Mouse (Mus musculus) Patski (cell line): ENCODE measurements around the gene Prune2. TPM values are rescaled to one million over a fixed set of nuclear protein-coding genes. Genes with fewer than 3 reads are reported as not detected.

Source experiments
- ATAC-seq: fragments of 100-300 bp; one replicate; pipeline ENCODE4 v1.8.0; 2021
- CTCF ChIA-PET: fragments of 350-600 bp; sonication (Branson Sonifier 250); formaldehyde crosslinking; loops from one replicate; lab custom pipeline; 2022; ENCODE audit warnings: inconsistent platforms; lab: Charles Lee
- POLR2A ChIA-PET: fragments of 350-600 bp; sonication (Branson Sonifier 250); formaldehyde crosslinking; loops from one replicate; lab custom pipeline; 2022; ENCODE audit warnings: antibody characterized with exemption, inconsistent platforms; lab: Charles Lee
- DNase-seq: peaks from one replicate; pipeline ENCODE4 v3.0.0-alpha.2; 2011; ENCODE audit warnings: low read depth, low spot score
- H3K27me3 ChIP-seq: fragments of 371-371 bp; one replicate; pipeline ENCODE4 v1.5.1; 2021
- CTCF ChIP-seq: fragments of 100-300 bp; IDR thresholded peaks from one replicate; pipeline ENCODE4 v1.5.1; 2021
- in situ Hi-C: fragments of 300-500 bp; cut with MboI; formaldehyde crosslinking; loops from 3 replicates; pipeline ENCODE4 v1.11.1; 2018; ENCODE audit warnings: low pct_unique_long_range_greater_than_20kb, mixed read lengths
- polyA plus RNA-seq: library from polyadenylated mRNA; unstranded; gene quantifications from one replicate; pipeline ENCODE4 v1.2.3, GENCODE M21; 2021

The Prune2 gene
- polyA plus RNA-seq, 1 experiment from 2014 or later = 0.33 TPM

DNA sequence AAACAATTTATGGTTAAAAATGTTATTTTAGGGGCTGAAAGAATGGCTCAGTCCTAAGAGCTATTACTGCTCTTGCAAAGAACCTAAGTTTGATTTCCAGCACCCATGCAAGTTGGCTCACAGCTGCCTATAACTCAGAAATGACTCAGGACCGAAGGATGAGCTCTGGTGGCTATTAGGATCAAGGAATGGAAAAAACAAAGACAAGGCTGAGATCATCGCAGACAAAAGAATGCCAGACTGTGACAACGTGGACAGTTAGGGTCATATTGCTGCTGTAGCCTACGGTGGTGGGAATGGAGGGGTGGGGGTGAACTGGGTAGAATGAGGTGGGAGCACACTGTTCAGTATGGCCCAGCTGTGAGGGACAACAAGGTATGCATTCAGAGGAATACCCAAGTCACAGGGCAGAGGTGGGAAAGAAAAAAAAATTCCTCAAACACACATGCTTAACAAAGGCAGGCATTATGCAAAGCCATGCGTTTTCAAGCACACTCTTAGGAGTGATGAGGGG, 269.7 kb downstream of the Prune2 start:
- in situ Hi-C loops = no loop called here
- DNase-seq (no peak), ATAC-seq (peak; percentile 54)
- CTCF ChIA-PET = interaction anchor here (1.1 to 1.3 kb wide), 2 partner anchors 30 to 62 kb away, joined by 3 to 4 read pairs; no protein-coding TSS in a partner anchor
- no peak for TF ChIP-seq CTCF
- H3K27me3 ChIP-seq = no peaks in the 10 kb centered on the region
- POLR2A ChIA-PET = no interaction called here

DNA sequence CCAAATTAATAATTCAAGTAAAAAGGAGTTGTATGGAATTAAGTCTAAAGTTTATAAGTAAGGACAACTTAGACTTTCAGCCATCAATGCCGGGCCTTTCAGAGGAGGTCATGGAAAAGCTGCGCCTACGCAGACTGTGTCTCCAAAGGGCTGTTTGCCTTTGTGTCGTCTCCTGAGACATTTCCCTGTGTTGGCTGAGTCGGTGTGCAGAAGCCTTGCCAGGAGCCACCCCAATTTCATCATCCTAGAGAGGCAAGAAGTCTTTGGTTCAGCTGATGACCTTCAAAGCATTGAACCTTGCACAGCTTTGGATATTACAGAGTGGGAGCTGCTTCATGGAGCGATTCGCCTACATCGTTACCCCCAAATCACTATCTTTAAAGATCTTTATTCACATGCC, 270.2 kb downstream of the Prune2 start:
- no peak for DNase-seq

DNA sequence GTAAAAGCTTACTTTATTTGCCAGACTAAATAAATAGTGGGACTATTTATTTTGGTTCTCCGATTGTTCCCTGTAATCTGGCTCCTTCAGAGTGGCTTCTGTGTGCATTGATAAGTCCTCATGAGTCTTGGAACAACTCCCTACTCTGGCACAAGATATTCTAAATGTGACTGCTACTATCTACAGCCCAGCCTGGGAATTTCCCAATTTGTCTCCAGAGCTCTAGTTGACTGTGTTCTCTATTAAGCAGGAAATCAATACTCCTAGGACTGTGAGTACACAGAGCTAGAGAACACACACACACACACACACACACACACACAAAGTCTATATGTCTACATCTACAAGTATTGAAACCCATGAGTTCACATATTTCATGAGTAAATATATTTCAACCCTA, 274.1 kb downstream of the Prune2 start:
- no peaks in the 10 kb centered on the region for H3K27me3 ChIP-seq
- ChIA-PET CTCF (no interaction called here), POLR2A (no interaction called here)
- ATAC-seq = no peak
- TF ChIP-seq CTCF = no peak
- in situ Hi-C loops = no loop called here
- no peak for DNase-seq

More for the DNA sequence above, 270.2 kb downstream of the Prune2 start:
- in situ Hi-C loops = no loop called here
- ChIA-PET CTCF (interaction anchor here (1.1 to 2.8 kb wide), 3 partner anchors 13 to 63 kb away, joined by 3 to 12 read pairs (median 4); no protein-coding TSS in a partner anchor), POLR2A (no interaction called here)
- ATAC-seq = no peak
- no peak for TF ChIP-seq CTCF
- H3K27me3 ChIP-seq = no peaks in the 10 kb centered on the region

DNA sequence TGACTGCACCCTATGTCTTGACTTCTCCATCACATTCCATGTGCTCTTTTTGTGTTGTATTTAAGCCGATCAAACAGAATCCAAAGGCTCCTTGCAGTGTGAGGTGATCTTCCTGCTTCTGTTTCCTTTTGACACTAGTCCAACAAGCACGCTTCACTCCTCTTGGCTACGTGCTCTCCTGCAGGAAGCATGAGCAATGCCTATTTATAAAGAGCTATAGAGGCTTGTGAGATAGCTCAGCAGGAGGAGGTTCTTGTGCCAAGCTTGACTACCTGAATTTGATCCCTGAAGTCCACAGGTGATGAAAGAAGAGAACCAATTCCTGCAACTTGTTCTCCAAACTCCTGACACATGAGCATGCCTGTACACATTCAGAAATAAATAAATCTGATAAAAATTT, 282.6 kb downstream of the Prune2 start:
- DNase-seq = no peak
- POLR2A ChIA-PET = no interaction called here
- in situ Hi-C loops = no loop called here
- H3K27me3 ChIP-seq = no peaks in the 10 kb centered on the region
- no peak for TF ChIP-seq CTCF
- no peak for ATAC-seq
- CTCF ChIA-PET = interaction anchor here (1.4 to 2.9 kb wide), 2 partner anchors 11 to 75 kb away, joined by 4 to 12 read pairs; no protein-coding TSS in a partner anchor

DNA sequence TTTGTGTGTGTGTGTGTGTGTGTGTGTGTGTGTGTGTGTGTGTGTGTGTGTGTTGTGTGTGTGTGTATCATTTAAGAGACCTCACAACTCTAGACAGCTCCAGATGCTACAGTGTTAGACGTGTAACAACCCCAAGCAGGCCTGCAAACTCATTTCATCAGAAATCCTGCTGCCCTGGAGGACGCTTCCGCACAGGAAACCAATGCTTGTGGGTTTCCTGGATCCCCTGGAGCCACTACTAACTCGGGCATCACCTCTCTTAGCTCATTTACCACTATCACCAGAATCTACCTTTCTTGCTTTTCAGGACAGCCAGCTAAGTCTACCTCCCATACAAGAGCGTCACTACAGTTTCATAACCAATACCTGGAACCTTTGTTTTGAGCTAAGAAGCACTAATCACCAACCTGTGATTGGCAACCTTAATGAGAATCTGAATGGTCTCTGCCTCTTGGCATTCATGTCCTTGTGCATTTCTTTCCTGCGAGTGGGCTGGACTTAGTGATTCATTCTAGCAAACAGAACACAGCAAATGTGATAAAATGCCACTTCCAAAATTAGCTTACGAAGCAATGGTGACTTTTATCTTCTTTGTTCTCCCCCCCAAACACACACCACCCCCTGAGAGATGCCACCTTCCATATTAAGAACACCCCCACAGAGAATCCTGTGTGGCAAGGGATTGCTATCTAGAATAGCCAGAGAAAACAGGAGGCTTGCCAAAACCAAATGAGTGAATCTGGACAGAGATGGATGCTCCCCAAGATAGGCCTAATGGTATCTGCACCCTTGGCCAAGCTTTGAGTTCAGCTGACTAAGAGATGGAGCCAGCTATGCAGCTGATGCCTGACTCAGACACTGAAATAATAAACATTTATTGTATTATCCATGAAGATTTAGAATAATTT, 284.5 kb downstream of the Prune2 start:
- ChIA-PET CTCF (interaction anchor here (0.7 to 2.9 kb wide), 7 partner anchors 8 to 1015 kb away, joined by 3 to 12 read pairs (median 3); no protein-coding TSS in a partner anchor), POLR2A (interaction anchor here (0.6 kb wide), 1 partner anchor 837 kb away, joined by 3 read pairs; no protein-coding TSS in a partner anchor)
- no peak for TF ChIP-seq CTCF
- no peaks in the 10 kb centered on the region for H3K27me3 ChIP-seq
- ATAC-seq (peak; percentile 87), DNase-seq (peak; percentile 85)
- in situ Hi-C loops = no loop called here

DNA sequence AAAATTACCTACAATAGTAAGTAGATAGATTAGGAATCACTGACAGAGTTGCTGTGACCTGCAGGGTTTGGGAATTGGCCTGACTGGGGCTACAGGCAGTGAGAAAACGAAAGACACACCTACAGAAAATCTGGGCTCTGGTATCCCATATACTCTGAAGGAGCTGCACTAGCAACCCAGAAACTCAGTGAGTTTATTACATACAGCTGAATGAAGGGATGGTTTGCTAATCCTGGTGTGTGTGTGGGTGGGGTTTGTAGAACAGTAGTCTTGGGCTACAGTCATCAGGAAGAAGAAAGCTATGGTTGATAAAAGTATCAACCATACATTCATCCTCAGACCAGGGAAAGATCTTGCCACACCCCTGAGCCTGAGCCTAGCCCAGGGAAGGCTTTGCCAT, 285.3 kb downstream of the Prune2 start:
- no peak for TF ChIP-seq CTCF
- ChIA-PET POLR2A (no interaction called here), CTCF (interaction anchor here (0.7 to 1.2 kb wide), 4 partner anchors 9 to 77 kb away, joined by 3 read pairs; no protein-coding TSS in a partner anchor)
- no peak for ATAC-seq
- in situ Hi-C loops = no loop called here
- no peaks in the 10 kb centered on the region for H3K27me3 ChIP-seq
- DNase-seq = no peak

DNA sequence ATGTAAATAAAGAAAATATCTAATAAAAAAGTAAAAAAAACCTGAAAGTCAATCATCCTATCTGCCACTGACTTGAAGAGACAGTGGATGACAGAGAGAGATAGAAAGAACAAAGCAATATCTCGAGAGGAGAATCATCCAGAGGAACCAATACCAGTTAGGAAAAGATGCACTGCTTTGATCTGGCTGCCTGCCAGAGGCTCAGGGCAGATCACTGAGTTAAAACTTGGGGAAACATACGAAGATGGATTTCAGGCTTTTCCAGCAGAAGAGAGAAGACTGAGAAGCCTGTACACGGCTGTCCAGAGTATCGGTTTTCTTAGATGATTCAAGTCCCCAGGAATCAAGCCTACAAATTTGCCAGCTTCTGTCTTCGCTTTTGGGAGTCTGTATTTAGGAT, 287.0 kb downstream of the Prune2 start:
- no peaks in the 10 kb centered on the region for H3K27me3 ChIP-seq
- CTCF ChIA-PET = interaction anchor here (1.0 to 3.2 kb wide), 2 partner anchors 13 to 80 kb away, joined by 4 to 21 read pairs; no protein-coding TSS in a partner anchor
- POLR2A ChIA-PET = no interaction called here
- ATAC-seq = no peak
- DNase-seq = no peak
- in situ Hi-C loops = no loop called here
- TF ChIP-seq CTCF = no peak

DNA sequence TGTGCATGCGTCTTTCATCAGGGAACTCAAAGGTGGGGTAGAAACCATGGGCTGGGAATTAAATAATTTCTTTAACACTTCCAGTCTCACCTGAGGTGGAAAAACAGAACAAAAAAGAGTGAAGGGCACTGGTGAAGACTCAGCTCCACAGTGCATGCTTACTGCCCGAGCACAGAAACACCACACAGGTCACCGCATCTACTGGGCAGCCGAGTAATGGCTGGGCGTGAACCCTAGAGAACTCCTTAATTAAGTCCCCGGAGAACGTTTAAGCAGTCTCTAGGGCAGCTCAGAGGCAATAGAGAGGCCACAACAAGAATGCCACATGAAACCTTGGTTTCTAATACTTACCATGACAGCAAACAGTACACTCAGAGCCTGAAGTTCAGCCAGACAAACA, 288.6 kb downstream of the Prune2 start:
- CTCF ChIA-PET = interaction anchor here (1.2 to 3.2 kb wide), 3 partner anchors 11 to 120 kb away, joined by 3 to 21 read pairs (median 4); no protein-coding TSS in a partner anchor
- in situ Hi-C loops = no loop called here
- TF ChIP-seq CTCF = no peak
- H3K27me3 ChIP-seq = no peaks in the 10 kb centered on the region
- ATAC-seq (no peak), DNase-seq (no peak)
- POLR2A ChIA-PET = interaction anchor here (1.0 kb wide), 1 partner anchor 12 kb away, joined by 3 read pairs; no protein-coding TSS in a partner anchor

DNA sequence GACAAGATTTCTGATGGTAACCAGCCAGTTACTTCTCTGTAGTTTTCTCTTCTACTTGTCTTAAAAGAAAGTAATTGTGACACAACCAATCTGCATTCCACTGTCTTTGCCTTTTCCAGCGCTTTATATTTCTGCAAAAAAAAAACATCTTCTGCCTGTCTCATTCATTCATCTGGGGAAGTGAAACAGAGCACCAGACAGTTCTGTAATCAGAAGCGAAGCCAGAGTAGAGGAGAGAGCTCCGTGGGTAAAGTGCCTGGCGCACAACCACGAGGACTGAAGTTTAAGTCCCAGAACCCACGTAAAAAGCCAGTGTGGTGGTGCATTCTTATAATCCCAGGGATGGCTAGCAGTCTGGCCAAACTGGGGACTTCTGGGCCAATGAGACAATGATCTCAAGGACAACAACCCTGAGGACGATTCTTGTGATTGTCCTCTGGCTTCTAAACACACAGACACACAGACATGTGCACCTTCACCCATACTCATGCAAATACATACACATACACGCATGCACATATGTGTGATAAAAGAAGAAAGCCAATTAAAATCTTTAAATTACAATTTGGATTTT, 291.5 kb downstream of the Prune2 start:
- no peak for DNase-seq

DNA sequence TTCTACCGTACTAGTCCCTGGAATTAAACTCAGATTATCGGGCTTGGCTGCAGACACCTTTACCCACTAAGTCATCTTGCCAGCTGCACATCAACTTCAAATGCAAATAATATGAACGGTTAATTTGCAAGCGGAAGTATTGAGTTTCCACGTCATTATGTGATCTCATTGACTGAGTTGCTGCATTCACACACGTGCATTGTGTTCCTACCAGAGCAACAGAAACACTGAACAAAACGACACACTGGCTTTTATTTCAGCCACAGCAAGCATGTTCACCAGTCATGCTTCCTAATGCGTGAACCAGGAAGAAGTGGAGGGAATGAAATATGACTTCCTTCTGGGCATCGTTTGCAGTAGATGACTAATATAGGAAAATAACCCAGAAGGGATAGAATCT, 293.8 kb downstream of the Prune2 start:
- no peaks in the 10 kb centered on the region for H3K27me3 ChIP-seq
- ChIA-PET POLR2A (no interaction called here), CTCF (no interaction called here)
- ATAC-seq (no peak), DNase-seq (no peak)
- no peak for TF ChIP-seq CTCF
- in situ Hi-C loops = no loop called here

More for the DNA sequence above, 291.5 kb downstream of the Prune2 start:
- in situ Hi-C loops = no loop called here
- no peaks in the 10 kb centered on the region for H3K27me3 ChIP-seq
- no peak for ATAC-seq
- ChIA-PET POLR2A (interaction anchor here (0.6 kb wide), 1 partner anchor 50 kb away, joined by 3 read pairs; no protein-coding TSS in a partner anchor), CTCF (interaction anchor here (1.2 to 1.5 kb wide), 2 partner anchors 8 kb away, joined by 3 read pairs; no protein-coding TSS in a partner anchor)
- TF ChIP-seq CTCF = no peak
